Mouse (Mus musculus) embryonic stem cell, embryonic (primary cell): ENCODE data around the gene Zfp661.

Experiments used
- CTCF ChIA-PET, 4 experiments: fragments of 300-600 bp in 2 of 4; fragments of 350-600 bp in 2 of 4; sonication (Branson Sonifier 250); formaldehyde crosslinking; loops; one replicate each; lab custom pipeline; 2022; ENCODE audit warnings: inconsistent platforms in 2 of 4; lab: Charles Lee
- POLR2A ChIA-PET, 4 experiments: fragments of 300-600 bp in 2 of 4; fragments of 350-600 bp in 2 of 4; sonication (Branson Sonifier 250); formaldehyde crosslinking; loops; one replicate each; lab custom pipeline; 2022; ENCODE audit warnings: antibody characterized with exemption in 4 of 4, inconsistent platforms in 1 of 4; lab: Charles Lee

The Zfp661 gene

DNA sequence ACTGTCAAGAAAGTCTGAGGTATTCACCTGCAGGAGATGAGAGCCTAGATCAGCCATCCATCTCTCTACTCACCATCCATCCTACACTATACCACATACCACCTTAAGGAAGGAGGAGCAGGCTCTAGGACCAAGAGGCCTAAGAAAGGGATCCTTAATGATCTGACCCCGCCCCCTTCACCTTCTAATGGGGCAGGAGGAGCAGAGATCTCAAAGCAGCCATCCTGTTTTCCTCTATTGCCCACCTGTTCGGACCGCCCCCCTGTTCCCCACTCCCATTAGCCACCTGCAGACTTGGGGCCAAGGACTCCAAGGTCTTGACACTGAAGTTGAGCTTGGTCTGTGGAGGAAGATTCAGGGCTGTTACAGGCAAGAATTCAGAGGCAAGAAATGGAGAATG is 56.5 kb downstream of the Zfp661 start:
- CTCF ChIA-PET = interaction anchor here in 2 of 4 experiments (0.6 to 1.1 kb wide), 4 partner anchors 9 to 154 kb away, joined by 3 to 4 read pairs (median 4); no protein-coding TSS in a partner anchor
- POLR2A ChIA-PET = interaction anchor here in 1 of 4 experiments (1.0 kb wide), 1 partner anchor 8 kb away, joined by 3 read pairs; the partner anchor contains the start of gene Kcnip3

DNA sequence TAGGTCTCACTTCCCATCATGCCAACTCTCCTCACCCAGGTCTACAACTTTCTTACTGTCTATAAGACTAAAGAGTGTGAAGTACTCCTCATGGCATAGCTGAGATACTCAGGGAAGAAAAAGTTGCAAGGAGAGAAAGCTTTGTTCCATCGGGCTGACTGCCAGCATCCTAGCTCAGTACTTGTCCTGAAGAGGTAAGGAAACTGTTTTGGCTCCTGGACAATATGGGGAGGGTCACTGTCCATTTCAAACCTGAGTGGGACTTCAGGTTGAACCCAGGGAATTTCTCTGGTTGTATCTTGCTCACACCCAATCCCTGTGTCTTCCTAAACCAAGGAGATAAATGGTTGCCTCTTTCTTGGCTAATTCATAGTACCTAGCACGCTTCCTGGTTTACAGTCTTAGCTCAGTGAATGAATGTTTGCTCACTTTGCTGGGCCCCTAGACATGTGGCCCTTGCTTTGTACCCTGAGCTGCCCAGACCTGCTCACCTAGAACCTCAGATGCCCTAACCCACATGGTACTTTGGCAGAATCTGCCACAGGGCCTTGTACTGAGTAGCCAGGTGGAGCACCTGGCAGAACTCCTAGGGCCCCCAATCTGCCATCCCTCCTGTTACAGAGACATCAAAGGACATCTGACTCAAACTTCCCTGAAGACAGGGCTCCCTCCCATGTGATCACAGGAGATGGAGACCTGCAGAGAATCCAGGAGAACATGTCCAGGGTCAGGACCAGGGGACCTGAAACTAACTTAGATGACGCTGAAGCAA is 61.7 kb downstream of the Zfp661 start:
- POLR2A ChIA-PET = interaction anchor here in 1 of 4 experiments (1.1 kb wide), 1 partner anchor 66 kb away, joined by 3 read pairs; no protein-coding TSS in a partner anchor

More for the DNA sequence above, 61.7 kb downstream of the Zfp661 start:
- CTCF ChIA-PET = interaction anchor here in 2 of 4 experiments (0.6 to 2.1 kb wide), 2 partner anchors 24 to 33 kb away, joined by 4 to 6 read pairs; no protein-coding TSS in a partner anchor
